Mouse (Mus musculus) thymus, postnatal 14 days (tissue): ENCODE data around the gene Dhh.

Experiments
- DNase-seq: peaks from one replicate; pipeline ENCODE4 v3.0.0; 2021

The Dhh gene

GRCm38 (mm10) chr15:98849165-98849564 is 49.2 kb downstream of the Dhh start:
- DNase-seq, result no peak

DNA sequence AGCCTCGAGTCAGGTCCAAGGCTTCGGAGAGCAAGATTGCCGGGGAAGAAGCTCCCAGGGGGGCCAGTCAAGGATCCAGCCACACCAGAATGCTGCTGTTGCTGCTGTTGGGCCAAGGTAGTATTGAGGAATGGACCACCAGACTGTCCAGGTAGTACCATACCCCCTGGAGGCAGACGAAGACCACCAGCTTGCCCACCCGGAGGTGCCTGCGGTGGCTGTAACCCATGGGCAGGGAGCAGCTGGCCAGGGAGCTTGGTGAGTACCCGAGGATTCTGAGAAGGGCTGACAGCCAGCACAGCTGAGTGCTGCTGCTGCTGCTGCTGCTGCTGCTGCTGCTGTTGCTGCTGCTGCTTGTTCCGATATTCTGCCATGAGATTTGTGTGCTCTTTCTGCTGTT is 52.2 kb downstream of the Dhh start:
- no peak for DNase-seq

DNA sequence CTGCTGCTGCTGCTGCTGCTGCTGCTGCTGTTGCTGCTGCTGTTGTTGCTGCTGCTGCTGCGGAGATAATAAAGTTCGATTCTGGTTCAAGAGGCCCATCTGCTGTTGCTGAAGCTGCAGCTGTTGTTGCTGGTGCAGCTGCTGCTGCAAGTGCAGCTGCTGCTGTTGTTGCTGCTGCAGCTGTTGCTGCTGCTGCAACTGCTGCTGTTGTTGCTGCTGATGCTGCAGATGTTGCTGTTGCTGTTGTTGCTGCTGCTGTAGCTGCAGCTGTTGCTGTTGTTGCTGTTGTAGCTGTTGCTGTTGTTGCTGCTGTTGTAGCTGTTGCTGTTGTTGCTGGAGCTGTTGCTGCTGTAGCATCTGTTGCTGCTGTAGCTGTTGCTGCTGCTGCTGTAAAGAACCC is 53.2 kb downstream of the Dhh start:
- DNase-seq, result no peak

GRCm38 (mm10) chr15:98843595-98844223 is 54.6 kb downstream of the Dhh start:
- no peak for DNase-seq
